Mouse (Mus musculus): ENCODE data around the gene Snx12. TPM values are rescaled to one million over a fixed set of nuclear protein-coding genes. Genes with fewer than 3 reads are reported as not detected.

Gene Snx12
- polyA plus RNA-seq, 1 experiment from 2014 or later: 49.5 TPM

DNA sequence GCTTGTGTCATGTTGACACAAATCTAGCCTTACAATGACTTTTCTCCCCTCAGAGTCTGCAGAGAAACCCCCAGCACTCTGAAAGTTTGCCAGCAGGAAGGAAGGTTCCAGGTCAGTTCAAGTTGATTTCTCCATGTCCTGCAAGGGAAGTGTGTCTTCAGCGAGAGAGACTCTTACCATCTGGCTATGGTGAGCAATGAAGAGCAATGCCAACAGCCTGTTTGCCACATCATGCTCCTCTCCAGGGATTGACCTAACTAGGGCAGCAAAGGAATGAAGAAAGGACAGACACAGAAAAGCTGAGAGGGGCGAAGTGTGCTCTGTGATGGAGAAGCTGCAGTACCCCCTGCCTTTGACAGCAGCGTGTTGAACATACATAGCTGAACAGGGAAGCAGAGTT lies 59.8 kb downstream of the Snx12 start:
- WGBS: 93% methylated on average over 3 of the region's 3 CpGs
- no peak overlapping the region for H3K9ac ChIP-seq (ENCODE audit: low read depth, low read length)
- no peak overlapping the region for H3K4me2 ChIP-seq (ENCODE audit: low read length)
- no peak overlapping the region for H3K27ac ChIP-seq (ENCODE audit: low read length)
- no peaks in the 10 kb centered on the region for H3K4me1 ChIP-seq (ENCODE audit: control insufficient read depth, insufficient read depth, low read length)
- no peaks in the 10 kb centered on the region for H3K36me3 ChIP-seq (ENCODE audit: control insufficient read depth, insufficient read depth, low read length)
- no peak overlapping the region for H3K4me3 ChIP-seq (ENCODE audit: low read depth, low read length)
- no peak for ATAC-seq
- H3K9me3 ChIP-seq (replicated peaks; ENCODE audit: control insufficient read depth, low read length, poor library complexity, severe bottlenecking): no peaks in the 10 kb centered on the region
- H3K27me3 ChIP-seq (ENCODE audit: control insufficient read depth, insufficient read depth, low read depth, low read length): no peaks in the 10 kb centered on the region; the same call in 1 of the 2 replicates

DNA sequence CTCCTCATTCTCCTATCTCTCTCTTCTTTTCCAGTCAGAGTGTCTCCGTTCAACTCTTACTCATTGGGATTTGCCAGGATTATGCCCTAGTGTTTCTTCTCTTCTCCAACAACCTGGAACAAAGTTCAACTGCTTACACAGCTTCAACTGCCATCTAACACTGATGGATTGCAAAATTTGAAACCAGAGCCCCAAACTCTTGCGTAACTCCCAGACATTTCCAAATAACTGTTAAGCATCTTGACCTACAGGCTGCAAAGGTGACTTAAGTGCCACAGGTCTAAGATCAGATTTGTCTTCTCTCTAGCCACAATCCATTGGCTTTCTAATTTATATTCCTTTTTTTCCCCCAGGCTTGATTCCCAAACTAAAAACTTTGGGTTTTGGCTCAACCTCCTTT lies 64.9 kb downstream of the Snx12 start:
- Histone ChIP-seq H3K4me2 (ENCODE audit: low read length) (no peak overlapping the region), H3K9ac (ENCODE audit: low read depth, low read length) (no peak overlapping the region), H3K4me3 (ENCODE audit: low read depth, low read length) (no peak overlapping the region), H3K27ac (ENCODE audit: low read length) (no peak overlapping the region), H3K4me1 (ENCODE audit: control insufficient read depth, insufficient read depth, low read length) (no peaks in the 10 kb centered on the region), H3K27me3 (ENCODE audit: control insufficient read depth, insufficient read depth, low read depth, low read length) (no peaks in the 10 kb centered on the region; the same call in 1 of the 2 replicates), H3K9me3 (replicated peaks; ENCODE audit: control insufficient read depth, low read length, poor library complexity, severe bottlenecking) (no peaks in the 10 kb centered on the region), H3K36me3 (ENCODE audit: control insufficient read depth, insufficient read depth, low read length) (no peaks in the 10 kb centered on the region)
- ATAC-seq: no peak
- 100% methylated on average over 2 of the region's 2 CpGs for WGBS

DNA sequence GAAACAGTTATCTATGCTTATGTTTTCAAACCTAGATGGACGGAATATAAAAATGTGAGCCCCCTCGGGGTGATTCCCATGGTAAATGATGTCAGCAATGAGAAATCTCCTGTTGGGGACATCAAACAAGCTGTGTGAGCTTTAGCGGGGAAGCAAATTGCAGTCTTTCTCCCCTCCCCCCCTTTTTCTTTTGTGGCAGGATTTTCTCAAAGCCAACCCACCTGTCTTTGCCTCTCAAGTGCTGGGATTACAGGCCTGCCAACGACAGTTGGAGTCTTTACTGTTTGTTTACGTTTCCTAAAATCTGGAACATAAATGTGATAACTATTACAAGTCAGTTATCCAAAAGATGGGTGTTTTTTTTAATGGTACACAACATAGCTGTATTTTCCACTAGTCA lies 66.0 kb downstream of the Snx12 start:
- ATAC-seq: no peak
- H3K9ac ChIP-seq (ENCODE audit: low read depth, low read length): no peak overlapping the region
- no peaks in the 10 kb centered on the region; the same call in 1 of the 2 replicates for H3K27me3 ChIP-seq (ENCODE audit: control insufficient read depth, insufficient read depth, low read depth, low read length)

DNA sequence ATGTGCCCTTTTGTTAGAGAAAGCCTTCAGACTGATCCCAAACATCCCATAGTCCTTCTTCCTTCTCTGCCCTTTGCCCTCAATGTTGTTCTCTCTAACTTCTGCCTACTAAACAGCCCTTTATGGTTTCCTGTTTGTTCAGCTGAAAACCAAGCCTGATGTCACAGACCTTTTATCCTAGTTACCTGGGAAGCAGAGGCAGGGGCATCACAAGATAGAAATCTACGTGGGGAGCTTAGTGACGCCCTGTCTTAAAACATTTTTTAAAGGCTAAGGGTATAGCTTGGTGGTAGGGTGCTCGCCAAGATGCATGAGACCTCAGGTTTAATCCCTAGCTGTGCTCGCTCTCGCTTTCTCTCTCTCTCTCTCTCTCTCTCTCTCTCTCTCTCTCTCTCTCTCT lies 74.9 kb downstream of the Snx12 start:
- no peak for ATAC-seq
- Histone ChIP-seq H3K27me3 (ENCODE audit: control insufficient read depth, insufficient read depth, low read depth, low read length) (no peaks in the 10 kb centered on the region), H3K9ac (ENCODE audit: low read depth, low read length) (no peak overlapping the region), H3K4me3 (ENCODE audit: low read depth, low read length) (no peak overlapping the region), H3K4me2 (ENCODE audit: low read length) (no peak overlapping the region), H3K36me3 (ENCODE audit: control insufficient read depth, insufficient read depth, low read length) (no peaks in the 10 kb centered on the region), H3K27ac (ENCODE audit: low read length) (no peak overlapping the region), H3K4me1 (ENCODE audit: control insufficient read depth, insufficient read depth, low read length) (no peaks in the 10 kb centered on the region), H3K9me3 (replicated peaks; ENCODE audit: control insufficient read depth, low read length, poor library complexity, severe bottlenecking) (no peaks in the 10 kb centered on the region)
- WGBS: 70% methylated on average over 5 of the region's 5 CpGs

More for the DNA sequence above, 66.0 kb downstream of the Snx12 start:
- Histone ChIP-seq H3K27ac (ENCODE audit: low read length) (no peak overlapping the region), H3K4me3 (ENCODE audit: low read depth, low read length) (no peak overlapping the region), H3K4me1 (ENCODE audit: control insufficient read depth, insufficient read depth, low read length) (no peaks in the 10 kb centered on the region), H3K36me3 (ENCODE audit: control insufficient read depth, insufficient read depth, low read length) (no peaks in the 10 kb centered on the region), H3K9me3 (replicated peaks; ENCODE audit: control insufficient read depth, low read length, poor library complexity, severe bottlenecking) (no peaks in the 10 kb centered on the region), H3K4me2 (ENCODE audit: low read length) (no peak overlapping the region)
- 24% methylated on average over 5 of the region's 5 CpGs for WGBS

GRCm38 (mm10) chrX:101131992-101132791 lies 90.2 kb downstream of the Snx12 start:
- H3K9me3 ChIP-seq (replicated peaks; ENCODE audit: control insufficient read depth, low read length, poor library complexity, severe bottlenecking): no peaks in the 10 kb centered on the region
- no peaks in the 10 kb centered on the region for H3K36me3 ChIP-seq (ENCODE audit: control insufficient read depth, insufficient read depth, low read length)
- peak; percentile 51; the same call in 1 of the 2 replicates for ATAC-seq
- H3K4me3 ChIP-seq (ENCODE audit: low read depth, low read length): peak overlapping the region; percentile 7; the same call in 1 of the 2 replicates
- 0 out of 2 replicates have a peak overlapping the region, but pooled peaks have one; percentile 30 for H3K9ac ChIP-seq (ENCODE audit: low read depth, low read length)
- no peaks in the 10 kb centered on the region for H3K27me3 ChIP-seq (ENCODE audit: control insufficient read depth, insufficient read depth, low read depth, low read length)
- H3K4me1 ChIP-seq (ENCODE audit: control insufficient read depth, insufficient read depth, low read length): peaks cover 2% of the 10 kb centered on the region; the same call in 1 of the 2 replicates
- H3K4me2 ChIP-seq (ENCODE audit: low read length): peak overlapping the region; percentile 41
- H3K27ac ChIP-seq (ENCODE audit: low read length): peak overlapping the region; percentile 55
- WGBS: 33% methylated on average over 12 of the region's 12 CpGs

GRCm38 (mm10) chrX:101131001-101131400 lies 91.4 kb downstream of the Snx12 start:
- Histone ChIP-seq H3K27me3 (ENCODE audit: control insufficient read depth, insufficient read depth, low read depth, low read length) (no peaks in the 10 kb centered on the region), H3K4me1 (ENCODE audit: control insufficient read depth, insufficient read depth, low read length) (peaks cover 2% of the 10 kb centered on the region; the same call in 1 of the 2 replicates), H3K4me2 (ENCODE audit: low read length) (no peak overlapping the region), H3K9ac (ENCODE audit: low read depth, low read length) (no peak overlapping the region), H3K9me3 (replicated peaks; ENCODE audit: control insufficient read depth, low read length, poor library complexity, severe bottlenecking) (no peaks in the 10 kb centered on the region), H3K4me3 (ENCODE audit: low read depth, low read length) (no peak overlapping the region), H3K36me3 (ENCODE audit: control insufficient read depth, insufficient read depth, low read length) (no peaks in the 10 kb centered on the region), H3K27ac (ENCODE audit: low read length) (no peak overlapping the region)
- WGBS: 26% methylated on average over 7 of the region's 7 CpGs
- ATAC-seq: no peak

DNA sequence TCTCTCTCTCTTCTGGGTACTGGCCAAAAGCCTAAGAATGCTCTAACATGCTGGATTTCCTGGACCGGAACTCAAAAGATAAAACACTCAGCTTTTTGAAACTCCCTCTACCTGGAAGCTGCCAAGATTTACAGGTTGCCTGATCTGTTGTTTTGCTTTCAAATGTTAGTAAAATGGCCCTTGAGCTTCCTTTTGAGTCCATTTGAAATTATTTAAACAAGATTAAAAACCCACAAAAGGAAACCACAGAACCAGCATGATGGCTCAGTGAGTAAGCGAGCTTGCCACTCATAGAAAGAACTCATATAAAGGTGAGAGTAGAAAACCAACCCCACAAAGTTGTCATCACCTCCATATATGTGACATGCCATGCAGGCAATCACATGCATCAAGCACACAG lies 93.8 kb downstream of the Snx12 start:
- Histone ChIP-seq H3K27me3 (ENCODE audit: control insufficient read depth, insufficient read depth, low read depth, low read length) (no peaks in the 10 kb centered on the region), H3K4me3 (ENCODE audit: low read depth, low read length) (no peak overlapping the region), H3K4me1 (ENCODE audit: control insufficient read depth, insufficient read depth, low read length) (peaks cover 2% of the 10 kb centered on the region; the same call in 1 of the 2 replicates), H3K4me2 (ENCODE audit: low read length) (no peak overlapping the region), H3K9me3 (replicated peaks; ENCODE audit: control insufficient read depth, low read length, poor library complexity, severe bottlenecking) (no peaks in the 10 kb centered on the region), H3K27ac (ENCODE audit: low read length) (no peak overlapping the region), H3K9ac (ENCODE audit: low read depth, low read length) (no peak overlapping the region), H3K36me3 (ENCODE audit: control insufficient read depth, insufficient read depth, low read length) (no peaks in the 10 kb centered on the region)
- WGBS: 76% methylated on average over 2 of the region's 2 CpGs
- ATAC-seq: no peak

- 67% methylated on average over 2 of the region's 2 CpGs for WGBS
Observed at GRCm38 (mm10) chrX:101126977-101127376, 95.4 kb downstream of the Snx12 start.

GRCm38 (mm10) chrX:101126474-101126955 lies 95.8 kb downstream of the Snx12 start:
- H3K27ac ChIP-seq (ENCODE audit: low read length): no peak overlapping the region
- no peaks in the 10 kb centered on the region for H3K9me3 ChIP-seq (replicated peaks; ENCODE audit: control insufficient read depth, low read length, poor library complexity, severe bottlenecking)
- WGBS: 72% methylated on average over 7 of the region's 7 CpGs
- ATAC-seq: no peak
- H3K36me3 ChIP-seq (ENCODE audit: control insufficient read depth, insufficient read depth, low read length): no peaks in the 10 kb centered on the region
- no peak overlapping the region for H3K9ac ChIP-seq (ENCODE audit: low read depth, low read length)
- H3K4me3 ChIP-seq (ENCODE audit: low read depth, low read length): no peak overlapping the region
- H3K27me3 ChIP-seq (ENCODE audit: control insufficient read depth, insufficient read depth, low read depth, low read length): no peaks in the 10 kb centered on the region
- no peaks in the 10 kb centered on the region for H3K4me1 ChIP-seq (ENCODE audit: control insufficient read depth, insufficient read depth, low read length)
- no peak overlapping the region for H3K4me2 ChIP-seq (ENCODE audit: low read length)

More at GRCm38 (mm10) chrX:101126977-101127376, 95.4 kb downstream of the Snx12 start:
- Histone ChIP-seq H3K4me1 (ENCODE audit: control insufficient read depth, insufficient read depth, low read length) (no peaks in the 10 kb centered on the region), H3K4me2 (ENCODE audit: low read length) (no peak overlapping the region), H3K4me3 (ENCODE audit: low read depth, low read length) (no peak overlapping the region), H3K27ac (ENCODE audit: low read length) (no peak overlapping the region), H3K9me3 (replicated peaks; ENCODE audit: control insufficient read depth, low read length, poor library complexity, severe bottlenecking) (no peaks in the 10 kb centered on the region), H3K36me3 (ENCODE audit: control insufficient read depth, insufficient read depth, low read length) (no peaks in the 10 kb centered on the region), H3K27me3 (ENCODE audit: control insufficient read depth, insufficient read depth, low read depth, low read length) (no peaks in the 10 kb centered on the region), H3K9ac (ENCODE audit: low read depth, low read length) (no peak overlapping the region)
- no peak for ATAC-seq
